Mouse (Mus musculus) common myeloid progenitor, adult 5-6 weeks (primary cell): ENCODE results near the gene Gm11559. TPM values are rescaled to one million over a fixed set of nuclear protein-coding genes. Genes with fewer than 3 reads are reported as not detected.
"Not testable (repeated sequence)": the region's sequence is repeated elsewhere in the genome, so short reads cannot be mapped to it uniquely, and the experiment has no call there.

Experiments
- ATAC-seq: replicated peaks from 2 replicates; pipeline ENCODE4 v1.8.0; 2016; ENCODE audit warnings: low read depth, mild to moderate bottlenecking, moderate TSS enrichment, inconsistent platforms; ENCODE audit not compliant: poor library complexity, severe bottlenecking
- total RNA-seq: library from RNA; stranded (forward); fragments of 200-1000, 187-1606 nt; gene quantifications from 2 replicates; pipeline ENCODE4 v1.2.3, GENCODE M21; 2017

The Gm11559 gene
- not detected in 2 replicates for total RNA-seq

DNA sequence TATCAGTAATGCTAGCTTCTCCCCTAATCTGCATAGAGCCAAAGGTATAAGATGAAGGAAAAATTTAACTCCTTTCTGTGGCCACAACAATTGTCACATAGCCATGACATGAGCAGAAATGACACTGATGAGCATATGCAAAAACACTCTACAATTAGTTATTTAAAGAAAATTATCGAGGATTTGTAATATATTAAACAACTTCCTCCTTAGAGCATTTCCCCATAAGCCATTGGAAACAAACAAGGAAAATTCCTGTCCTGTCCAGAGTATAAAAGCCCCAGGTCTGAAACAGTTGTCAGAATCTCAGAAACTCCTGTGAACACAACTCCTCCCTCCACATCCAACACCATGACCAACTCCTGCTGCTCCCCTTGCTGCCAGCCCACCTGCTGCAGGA lies at the start of gene Gm11559:
Gene Gm11559, plus strand, starts transcription at position 301 of the 400 bp plus-strand sequence.
- not testable (repeated sequence) for ATAC-seq

DNA sequence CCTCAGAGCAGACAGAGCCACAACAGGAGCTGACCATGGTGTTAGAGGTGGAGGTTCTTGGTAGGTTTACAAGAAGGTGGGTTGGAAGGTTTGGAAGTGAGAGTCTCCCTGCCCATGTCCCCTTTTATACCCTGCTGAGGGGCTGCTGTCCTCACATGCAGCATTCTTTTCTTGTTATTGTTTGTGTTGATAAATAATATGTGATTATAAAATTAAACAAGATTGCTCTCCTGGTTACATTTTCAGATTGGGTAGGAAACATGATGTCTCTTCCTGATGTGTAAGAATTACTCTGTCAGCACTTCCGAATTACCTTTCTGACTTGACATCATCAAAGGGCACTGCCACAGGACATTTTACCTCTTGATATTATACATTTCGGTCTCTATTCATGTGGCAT lies 48.7 kb upstream of the Gm11559 start, which contains the start of gene Gm11564:
Gene Gm11564, minus strand, starts transcription at position 101 of the 400 bp plus-strand sequence.
- not testable (repeated sequence) for ATAC-seq

DNA sequence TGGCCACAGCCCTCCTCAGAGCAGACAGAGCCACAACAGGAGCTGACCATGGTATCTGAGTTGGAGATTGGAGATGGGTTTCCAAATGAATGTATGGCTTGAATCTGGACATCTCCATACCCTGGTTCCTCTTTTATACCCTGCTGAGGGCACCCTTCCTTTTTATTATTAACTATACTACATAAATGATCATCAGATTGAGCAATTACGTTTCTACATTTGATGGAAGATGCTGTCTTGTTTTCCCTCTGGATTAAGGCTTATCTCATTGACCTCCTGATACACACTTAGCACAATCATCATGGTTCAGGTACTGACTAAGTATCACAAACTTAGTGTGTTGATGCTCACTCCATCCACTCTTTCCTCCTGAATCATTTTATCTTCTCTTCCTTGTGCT lies 26.3 kb upstream of the Gm11559 start, which contains the start of gene 2300003K06Rik:
Gene 2300003K06Rik, minus strand, starts transcription at position 101 of the 400 bp plus-strand sequence.
- ATAC-seq: no peak

DNA sequence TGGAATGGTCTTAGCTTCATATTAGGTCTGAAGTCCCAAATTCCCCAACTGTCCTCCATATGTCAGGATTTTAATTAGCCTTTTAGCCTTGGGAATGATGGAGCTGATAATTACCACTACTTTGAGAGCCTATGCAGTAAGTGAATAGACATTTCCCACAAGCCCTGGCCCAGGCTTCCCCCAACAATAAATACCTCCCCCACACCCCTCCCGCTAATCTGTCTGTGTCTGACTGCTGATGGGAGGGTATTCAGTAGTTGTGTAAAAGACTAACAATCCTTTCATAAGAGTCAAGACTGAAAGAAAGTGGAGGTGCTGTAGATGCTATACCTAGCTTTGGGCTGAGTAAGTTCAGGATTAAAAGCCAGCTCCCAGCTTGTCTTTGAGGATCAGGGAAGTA lies 22.1 kb upstream of the Gm11559 start:
- no peak for ATAC-seq

DNA sequence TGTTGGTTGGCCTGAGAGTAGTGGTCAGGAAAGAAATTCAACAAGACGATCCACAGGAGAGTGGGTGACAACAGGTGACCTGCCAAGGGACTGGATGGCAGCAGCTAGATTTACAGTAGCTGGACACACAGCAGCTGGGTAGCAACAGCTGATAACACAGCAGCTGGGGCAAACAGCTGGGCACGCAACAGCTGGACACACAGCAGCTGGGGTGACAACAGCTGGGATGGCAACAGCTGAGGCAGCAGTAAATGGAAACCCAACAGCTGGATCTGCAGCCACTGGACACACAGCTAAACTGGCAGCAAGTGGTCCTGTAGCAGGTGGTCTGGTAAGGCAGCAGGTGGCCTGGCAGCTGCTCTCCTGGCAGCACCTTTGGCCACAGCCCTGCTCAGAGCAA lies 17.5 kb upstream of the Gm11559 start:
- ATAC-seq: no peak

DNA sequence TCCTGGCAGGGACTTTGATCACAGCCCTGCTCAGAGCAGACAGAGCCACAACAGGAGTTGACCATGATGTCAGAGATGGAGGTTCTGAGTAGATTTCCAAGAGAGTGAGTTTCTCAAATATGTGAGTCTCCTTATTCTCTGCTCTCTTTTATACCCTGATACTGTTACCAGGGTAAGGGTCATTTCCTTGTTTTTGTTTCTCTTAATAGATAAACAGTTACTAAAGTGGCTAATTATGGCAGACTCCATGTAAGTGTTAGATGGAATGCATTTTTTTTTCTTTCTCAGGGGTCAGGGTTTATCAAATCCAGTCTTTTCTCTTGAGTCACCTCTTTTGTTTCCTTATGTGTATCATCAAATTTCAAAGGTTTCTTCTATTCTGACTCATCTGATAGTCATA lies 12.8 kb upstream of the Gm11559 start, which contains the start of gene Krtap4-16:
Gene Krtap4-16, minus strand, starts transcription at position 101 of the 400 bp plus-strand sequence.
- ATAC-seq: no peak

DNA sequence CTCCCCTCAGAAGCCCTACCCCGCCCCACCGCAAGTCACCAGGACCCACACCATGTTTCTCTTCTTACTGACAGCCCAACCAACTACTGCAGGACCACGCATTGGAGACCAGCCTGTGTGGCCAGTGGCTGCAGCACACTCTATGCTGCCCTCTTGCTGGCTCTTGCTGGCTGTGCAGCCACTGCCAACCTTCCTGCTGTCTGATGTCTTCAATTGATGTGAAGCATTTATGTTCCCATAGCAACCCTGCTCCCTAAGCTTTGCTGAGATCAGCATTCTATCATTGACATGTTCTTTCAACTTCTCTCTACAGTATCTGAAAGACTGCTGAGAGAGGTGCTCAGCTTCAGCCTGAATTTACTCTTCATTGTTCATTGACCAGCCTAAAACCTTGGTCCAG lies 10.2 kb upstream of the Gm11559 start:
- ATAC-seq: no peak

DNA sequence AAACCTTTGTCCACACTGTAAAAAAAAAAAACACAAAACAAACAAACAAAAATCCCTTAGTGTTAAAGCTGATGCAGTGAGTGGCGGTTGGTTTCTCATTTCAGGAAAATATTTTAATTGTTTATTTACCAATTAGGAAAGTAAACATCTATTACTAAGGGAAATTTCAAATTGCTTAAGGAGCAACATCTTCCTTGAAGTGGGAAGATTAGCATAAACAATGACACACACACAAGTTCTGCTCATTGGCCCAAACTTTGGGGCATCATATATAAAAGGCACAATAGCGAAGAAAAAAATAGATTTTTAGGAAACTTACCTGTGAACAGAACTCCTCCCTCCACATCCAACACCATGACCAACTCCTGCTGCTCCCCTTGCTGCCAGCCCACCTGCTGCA lies 6.7 kb upstream of the Gm11559 start, which contains the start of gene Gm11568:
Gene Gm11568, plus strand, starts transcription at position 301 of the 400 bp plus-strand sequence.
- ATAC-seq: no peak

DNA sequence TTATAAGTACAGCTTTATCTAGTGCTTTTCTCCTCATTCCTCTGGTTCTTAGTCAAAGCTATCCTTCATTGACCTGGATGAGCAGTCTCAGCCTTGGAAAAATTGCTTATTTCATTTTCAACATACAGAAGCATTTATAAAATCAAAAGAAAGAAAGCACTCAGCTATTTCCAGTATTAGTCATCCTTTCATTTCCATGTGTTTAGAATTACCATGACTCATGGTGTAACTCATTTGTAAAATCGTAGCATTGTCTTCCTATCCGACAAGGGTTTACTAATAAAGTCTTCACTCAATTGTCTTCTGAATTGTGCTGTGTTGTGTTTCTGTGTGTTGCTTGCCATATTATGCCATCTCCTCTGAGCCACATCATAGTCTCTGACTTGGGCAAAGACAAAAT lies 5.5 kb upstream of the Gm11559 start:
- no peak for ATAC-seq

DNA sequence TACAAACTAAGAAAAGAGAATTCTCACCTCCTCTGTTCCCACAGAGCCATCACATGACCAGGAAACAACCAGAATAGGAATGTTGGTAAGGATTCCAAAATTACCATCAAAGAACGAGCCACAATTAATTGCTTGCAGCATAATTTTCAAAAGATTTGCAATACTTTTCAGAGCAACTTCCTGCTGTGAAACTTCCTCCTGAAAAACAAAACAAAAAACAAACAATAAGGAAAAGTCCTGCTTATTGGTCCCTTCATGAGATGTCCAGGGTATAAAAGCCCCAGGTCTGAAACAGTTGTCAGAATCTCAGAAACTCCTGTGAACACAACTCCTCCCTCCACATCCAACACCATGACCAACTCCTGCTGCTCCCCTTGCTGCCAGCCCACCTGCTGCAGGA lies 8.8 kb downstream of the Gm11559 start, which contains the start of gene Krtap9-1:
Gene Krtap9-1, plus strand, starts transcription at position 301 of the 400 bp plus-strand sequence.
- not testable (repeated sequence) for ATAC-seq

DNA sequence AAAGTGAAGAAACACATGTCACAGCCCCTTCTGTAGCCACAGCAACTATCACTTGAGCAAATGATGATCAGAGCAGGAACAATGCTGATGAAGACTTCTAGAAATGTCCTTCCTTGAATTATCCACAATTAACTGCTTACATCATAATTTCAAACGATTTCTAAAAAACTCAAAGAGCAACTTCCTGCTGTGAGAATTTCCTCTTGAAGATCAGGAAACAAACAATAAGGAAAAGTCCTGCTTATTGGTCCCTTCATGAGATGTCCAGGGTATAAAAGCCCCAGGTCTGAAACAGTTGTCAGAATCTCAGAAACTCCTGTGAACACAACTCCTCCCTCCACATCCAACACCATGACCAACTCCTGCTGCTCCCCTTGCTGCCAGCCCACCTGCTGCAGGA lies 14.6 kb downstream of the Gm11559 start, which contains the start of gene Gm11567:
Gene Gm11567, plus strand, starts transcription at position 301 of the 400 bp plus-strand sequence.
- not testable (repeated sequence) for ATAC-seq

DNA sequence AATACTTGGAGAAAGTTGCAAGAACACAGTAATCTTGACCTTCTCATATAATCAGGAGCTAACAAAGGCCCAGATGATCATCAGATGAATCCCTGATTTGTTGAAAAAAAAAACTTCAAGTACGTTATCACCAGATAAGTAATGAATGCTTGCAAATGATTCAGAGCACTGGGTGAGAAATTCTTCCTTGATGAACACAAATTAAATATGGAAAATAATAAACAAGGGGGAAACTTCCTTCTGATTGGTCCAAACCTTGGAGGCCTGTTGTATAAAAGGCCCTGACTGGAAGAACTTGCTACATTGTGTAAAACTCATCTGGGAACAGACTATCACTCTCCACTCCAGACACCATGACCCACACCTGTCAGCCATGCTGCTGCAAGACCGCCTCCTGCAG lies 43.3 kb downstream of the Gm11559 start, which contains the start of gene Krtap31-1:
Gene Krtap31-1, plus strand, starts transcription at position 301 of the 400 bp plus-strand sequence.
- no peak for ATAC-seq

DNA sequence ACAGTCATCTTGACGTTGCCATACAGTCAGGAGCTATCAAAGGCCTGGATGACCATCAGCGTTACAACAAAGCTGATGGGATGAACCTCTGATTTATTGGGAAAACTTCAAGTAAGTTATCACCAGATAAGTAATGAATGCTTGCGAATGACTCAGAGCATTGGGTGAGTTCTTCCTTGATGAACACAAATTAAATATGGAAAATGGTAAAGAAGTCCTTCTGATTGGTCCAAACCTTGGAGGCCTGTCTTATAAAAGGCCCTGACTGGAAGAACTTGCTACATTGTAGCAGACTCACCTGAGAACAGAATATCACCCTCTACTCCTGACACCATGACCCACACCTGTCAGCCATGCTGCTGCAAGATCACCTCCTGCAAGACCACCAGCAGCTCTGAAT lies 50.2 kb downstream of the Gm11559 start, which contains the start of gene Gm11565:
Gene Gm11565, plus strand, starts transcription at position 301 of the 400 bp plus-strand sequence.
- ATAC-seq: no peak

Other genes starting within 250 kb of the Gm11559 start
- not detected in 2 replicates for gene Krtap2-4, start 249.6 kb upstream of the Gm11559 start, total RNA-seq
- not detected in 2 replicates for gene Gm11562, start 244.0 kb upstream of the Gm11559 start, total RNA-seq
- not detected in 2 replicates for gene Krtap4-1, start 236.2 kb upstream of the Gm11559 start, total RNA-seq
- gene Krtap4-2, start 229.4 kb upstream of the Gm11559 start, total RNA-seq: not detected in 2 replicates
- not detected in 2 replicates for gene Krtap4-7, start 220.4 kb upstream of the Gm11559 start, total RNA-seq
- gene Gm11555, start 214.2 kb upstream of the Gm11559 start, total RNA-seq: not detected in 2 replicates
- gene Gm11563, start 205.5 kb upstream of the Gm11559 start, total RNA-seq: not detected in 2 replicates
- not detected in 2 replicates for gene Krtap4-6, start 198.5 kb upstream of the Gm11559 start, total RNA-seq
- not detected in 2 replicates for gene Gm14190, start 173.7 kb upstream of the Gm11559 start, total RNA-seq
- gene Gm14180, start 130.2 kb upstream of the Gm11559 start, total RNA-seq: not detected in 2 replicates
- gene Gm11595, start 91.6 kb upstream of the Gm11559 start, total RNA-seq: not detected in 2 replicates
- gene Krtap4-8, start 83.8 kb upstream of the Gm11559 start, total RNA-seq: not detected in 2 replicates
- not detected in 2 replicates for gene Krtap4-9, start 79.3 kb upstream of the Gm11559 start, total RNA-seq
- gene Gm11596, start 71.0 kb upstream of the Gm11559 start, total RNA-seq: not detected in 2 replicates
- not detected in 2 replicates for gene Gm11569, start 65.5 kb upstream of the Gm11559 start, total RNA-seq
- gene Gm11554, start 60.0 kb upstream of the Gm11559 start, total RNA-seq: not detected in 2 replicates
- not detected in 2 replicates for gene Krtap4-13, start 54.6 kb upstream of the Gm11559 start, total RNA-seq
- gene Gm11564, start 48.8 kb upstream of the Gm11559 start, total RNA-seq: not detected in 2 replicates
- gene 2300003K06Rik, start 26.4 kb upstream of the Gm11559 start, total RNA-seq: not detected in 2 replicates
- not detected in 2 replicates for gene Krtap4-16, start 12.9 kb upstream of the Gm11559 start, total RNA-seq
- not detected in 2 replicates for gene Gm11568, start 6.6 kb upstream of the Gm11559 start, total RNA-seq
- gene Krtap9-1, start 8.9 kb downstream of the Gm11559 start, total RNA-seq: not detected in 2 replicates
- not detected in 2 replicates for gene Gm11567, start 14.7 kb downstream of the Gm11559 start, total RNA-seq
- not detected in 2 replicates for gene Krtap31-1, start 43.4 kb downstream of the Gm11559 start, total RNA-seq
- not detected in 2 replicates for gene Gm11565, start 50.3 kb downstream of the Gm11559 start, total RNA-seq
- gene Krtap31-2, start 71.8 kb downstream of the Gm11559 start, total RNA-seq: not detected in 2 replicates
- not detected in 2 replicates for gene Krtap9-5, start 84.0 kb downstream of the Gm11559 start, total RNA-seq
- not detected in 2 replicates for gene Krtap29-1, start 114.6 kb downstream of the Gm11559 start, total RNA-seq
- gene Krtap16-1, start 122.1 kb downstream of the Gm11559 start, total RNA-seq: not detected in 2 replicates
- not detected in 2 replicates for gene Krtap17-1, start 129.5 kb downstream of the Gm11559 start, total RNA-seq
- not detected in 2 replicates for gene Krt33a, start 151.7 kb downstream of the Gm11559 start, total RNA-seq
- not detected in 2 replicates for gene Krt33b, start 165.4 kb downstream of the Gm11559 start, total RNA-seq
- not detected in 2 replicates for gene Krt34, start 177.1 kb downstream of the Gm11559 start, total RNA-seq
- gene Krt31, start 186.1 kb downstream of the Gm11559 start, total RNA-seq: not detected in 2 replicates
- not detected in 2 replicates for gene Krt32, start 223.8 kb downstream of the Gm11559 start, total RNA-seq
- gene Krt35, start 231.8 kb downstream of the Gm11559 start, total RNA-seq: not detected in 2 replicates
- gene Krt36, start 241.2 kb downstream of the Gm11559 start, total RNA-seq: not detected in 2 replicates